Mouse (Mus musculus) gastrocnemius, postnatal 25 days (tissue): ENCODE measurements around the gene Hck. TPM values are rescaled to one million over a fixed set of nuclear protein-coding genes. Genes with fewer than 3 reads are reported as not detected.
A peak's percentile ranks its signal among the peaks of the same experiment; 100 is the strongest.

Source experiments
- DNase-seq: peaks from one replicate; pipeline ENCODE4 v3.0.0; 2022
- total RNA-seq, 2 experiments: library from RNA; stranded (reverse); gene quantifications; 1 replicate in 1 of 2; 2 replicates in 1 of 2; pipeline ENCODE4 v1.2.3; 2021

Hck gene
- total RNA-seq, 2 experiments from 2014 or later, result 0.21 to 0.26 TPM

- DNase-seq, result peak; percentile 35
Observed at GRCm38 (mm10) chr2:153090551-153091165, 17.6 kb upstream of the Hck start.

GRCm38 (mm10) chr2:153107046-153107766 is 1.1 kb upstream of the Hck start:
- peak; percentile 0 for DNase-seq

- peak; percentile 1 for DNase-seq
Observed at GRCm38 (mm10) chr2:153107802-153108201, 466 bp upstream of the Hck start.

GRCm38 (mm10) chr2:153109596-153109995 is 1.3 kb downstream of the Hck start:
- DNase-seq, result peak; percentile 2

GRCm38 (mm10) chr2:153111298-153111697 is 3.0 kb downstream of the Hck start:
- peak; percentile 0 for DNase-seq

GRCm38 (mm10) chr2:153115679-153116081 is 7.4 kb downstream of the Hck start:
- DNase-seq, result peak; percentile 2

GRCm38 (mm10) chr2:153117051-153117486 is 8.8 kb downstream of the Hck start:
- peak; percentile 8 for DNase-seq

- DNase-seq, result no peak
Observed at GRCm38 (mm10) chr2:153119488-153119887, 11.2 kb downstream of the Hck start.

- DNase-seq, result no peak
Observed at GRCm38 (mm10) chr2:153120126-153120525, 11.9 kb downstream of the Hck start.

GRCm38 (mm10) chr2:153121821-153122615 is 13.8 kb downstream of the Hck start:
- no peak for DNase-seq

- no peak for DNase-seq
Observed at GRCm38 (mm10) chr2:153122701-153123100, 14.4 kb downstream of the Hck start.

GRCm38 (mm10) chr2:153125875-153126274 is 17.6 kb downstream of the Hck start:
- no peak for DNase-seq

- no peak for DNase-seq
Observed at GRCm38 (mm10) chr2:153131019-153131418, 22.8 kb downstream of the Hck start.

GRCm38 (mm10) chr2:153134237-153134636 is 26.0 kb downstream of the Hck start:
- no peak for DNase-seq

- no peak for DNase-seq
Observed at GRCm38 (mm10) chr2:153136211-153136610, 27.9 kb downstream of the Hck start.

GRCm38 (mm10) chr2:153139158-153139557 is 30.9 kb downstream of the Hck start:
- DNase-seq, result no peak

- DNase-seq, result no peak
Observed at GRCm38 (mm10) chr2:153139996-153140613, 31.8 kb downstream of the Hck start.

- no peak for DNase-seq
Observed at GRCm38 (mm10) chr2:153142620-153143199, 34.4 kb downstream of the Hck start.

GRCm38 (mm10) chr2:153145346-153145745 is 37.1 kb downstream of the Hck start:
- no peak for DNase-seq

- DNase-seq, result no peak
Observed at GRCm38 (mm10) chr2:153147236-153147635, 39.0 kb downstream of the Hck start.

- DNase-seq, result peak; percentile 27
Observed at GRCm38 (mm10) chr2:153147715-153148114, 39.4 kb downstream of the Hck start.

GRCm38 (mm10) chr2:153149742-153150141 is 41.5 kb downstream of the Hck start:
- DNase-seq, result no peak
